In genomic region chr7:107567261-107567671, GRCm38 (mm10) we compare ENCODE assay signal across 7 mouse cellular contexts. TPM values are rescaled to one million over a fixed set of nuclear protein-coding genes. Genes with fewer than 3 reads are reported as not detected.
DNase-seq lines count a peak whose midpoint lies in the region; ATAC-seq lines count a peak whose summit lies in the region.

TSS of gene Olfml1 (plus strand) at chr7:107567446.

- peak within 1 kb of the TSS; percentile 70 for H3K27ac ChIP-seq in heart, embryonic 15.5 days
- H3K27ac ChIP-seq in limb, embryonic 15.5 days: peak within 1 kb of the TSS; percentile 90

- peak; percentile 62 for ATAC-seq in heart, embryonic 15.5 days (replicated peaks; ENCODE audit: insufficient number of reproducible peaks, insufficient read depth, low FRiP score, low read depth)
- peak; percentile 94 for ATAC-seq in limb, embryonic 15.5 days (ENCODE audit: insufficient number of reproducible peaks, low FRiP score, low TSS enrichment, low read depth)

- 39% methylated on average over 7 of the region's 7 CpGs for WGBS in heart, embryonic 15.5 days
- WGBS in limb, embryonic 15.5 days: 16% methylated on average over 7 of the region's 7 CpGs

- H3K4me1 ChIP-seq in heart, embryonic 15.5 days (replicated peaks): no peaks in the 10 kb centered on the region
- peaks cover 17% of the 10 kb centered on the region for H3K4me1 ChIP-seq in limb, embryonic 15.5 days

- DNase-seq in embryo, embryonic 10.5 days (ENCODE audit: low spot score): peak; percentile 79
- peak; percentile 61 for DNase-seq in fibroblast of lung, adult 2 months (ENCODE audit: low read depth)
- DNase-seq in kidney, postnatal 14 days: peak; percentile 67
- peak; percentile 8 for DNase-seq in ovary, postnatal 36 days (ENCODE audit: low spot score)
- no peak for DNase-seq in spleen, postnatal 10 days (ENCODE audit: low spot score in 2 of 2)

- H3K36me3 ChIP-seq in heart, embryonic 15.5 days: no peaks in the 10 kb centered on the region
- H3K36me3 ChIP-seq in limb, embryonic 15.5 days: peaks cover 14% of the 10 kb centered on the region

- H3K4me3 ChIP-seq in heart, embryonic 15.5 days: peak within 1 kb of the TSS; percentile 40
- H3K4me3 ChIP-seq in limb, embryonic 15.5 days: peak within 1 kb of the TSS; percentile 49

- H3K9ac ChIP-seq in heart, embryonic 15.5 days: no peak within 1 kb of the TSS
- H3K9ac ChIP-seq in limb, embryonic 15.5 days: peak within 1 kb of the TSS; percentile 33; the same call in 1 of the 2 replicates

- no peaks in the 10 kb centered on the region for H3K9me3 ChIP-seq in heart, embryonic 15.5 days (replicated peaks)
- no peaks in the 10 kb centered on the region for H3K9me3 ChIP-seq in limb, embryonic 15.5 days

- H3K4me2 ChIP-seq in heart, embryonic 15.5 days: peak within 1 kb of the TSS; percentile 48
- H3K4me2 ChIP-seq in limb, embryonic 15.5 days: peak within 1 kb of the TSS; percentile 52

- no peaks in the 10 kb centered on the region for H3K27me3 ChIP-seq in heart, embryonic 15.5 days
- no peaks in the 10 kb centered on the region for H3K27me3 ChIP-seq in limb, embryonic 15.5 days

RNA-seq across cellular contexts. Expression of gene Olfml1, which starts in this region (rescaled TPM):
- polyA plus RNA-seq in heart, embryonic 15.5 days (2015; fragmentation: Nextera tagmentation; extraction: Ambion mirVana): 6.8 and 9.5 TPM in 2 replicates
- polyA plus RNA-seq in limb, embryonic 15.5 days (2015; fragmentation: Nextera tagmentation; extraction: Ambion mirVana): 36.3 and 37.9 TPM in 2 replicates

Comparison
In these comparisons a context has a peak if more than half of its experiments do, and no peak if none do; other contexts are left out.
1. DNase-seq: peak in embryo, embryonic 10.5 days (single experiment), fibroblast of lung, adult 2 months (single experiment), kidney, postnatal 14 days (single experiment) and ovary, postnatal 36 days (single experiment); none in spleen, postnatal 10 days (0 of 2).